Mouse (Mus musculus): Measurements from ENCODE around the gene Lurap1. TPM values are rescaled to one million over a fixed set of nuclear protein-coding genes. Genes with fewer than 3 reads are reported as not detected.
A peak's percentile ranks its signal among the peaks of the same experiment; 100 is the strongest.

Gene Lurap1
- polyA plus RNA-seq, 1 experiment = 1.4 TPM

GRCm38 (mm10) chr4:116168617-116169352, 17.6 kb upstream of the Lurap1 start:
- H3K79me2 ChIP-seq (ENCODE audit: control insufficient read depth, insufficient read depth) = no peaks in the 10 kb centered on the region
- H3K79me3 ChIP-seq (ENCODE audit: low read depth) = no peaks in the 10 kb centered on the region
- no peak overlapping the region for H3ac ChIP-seq (ENCODE audit: control insufficient read depth, insufficient read length, low read depth)
- no peak overlapping the region for H3K4me3 ChIP-seq (ENCODE audit: insufficient read depth, poor library complexity, severe bottlenecking)
- H3K36me3 ChIP-seq (ENCODE audit: control insufficient read depth, insufficient read depth) = no peaks in the 10 kb centered on the region
- H3K27me3 ChIP-seq (ENCODE audit: control insufficient read depth, insufficient read depth, insufficient read length) = no peaks in the 10 kb centered on the region
- peak; percentile 21 for TF ChIP-seq CTCF (IDR thresholded peaks at IDR 0.05; ENCODE audit: control insufficient read depth, insufficient read depth, insufficient read length)
- TF ChIP-seq MYOD1 (IDR thresholded peaks at IDR 0.05; ENCODE audit: control insufficient read depth, insufficient read length, low read depth) = no peak

GRCm38 (mm10) chr4:116167404-116167803, 16.3 kb upstream of the Lurap1 start, which contains the start of gene Tspan1:
Gene Tspan1 (minus strand): TSS chr4:116167601.
- peaks cover under 1% of the 10 kb centered on the region for H3K36me3 ChIP-seq (ENCODE audit: control insufficient read depth, insufficient read depth)
- no peaks in the 10 kb centered on the region for H3K79me3 ChIP-seq (ENCODE audit: low read depth)
- no peak for TF ChIP-seq CEBPB (IDR thresholded peaks at IDR 0.05; ENCODE audit: low read depth)
- no peak for TF ChIP-seq MYOD1 (IDR thresholded peaks at IDR 0.05; ENCODE audit: control insufficient read depth, insufficient read length, low read depth)
- TF ChIP-seq MAX (IDR thresholded peaks at IDR 0.05) = no peak
- no peak for TF ChIP-seq USF1 (IDR thresholded peaks at IDR 0.05; ENCODE audit: low read depth)
- no peak for TF ChIP-seq CTCF (IDR thresholded peaks at IDR 0.05; ENCODE audit: control insufficient read depth, insufficient read depth, insufficient read length)
- no peak for TF ChIP-seq MYOG (IDR thresholded peaks at IDR 0.05; ENCODE audit: control insufficient read depth, extremely low read depth, insufficient read length)
- TF ChIP-seq FOSL1 (IDR thresholded peaks at IDR 0.05; ENCODE audit: insufficient read depth, low read length, poor library complexity, severe bottlenecking) = no peak

GRCm38 (mm10) chr4:116165708-116166407, 14.7 kb upstream of the Lurap1 start:
- H3K79me3 ChIP-seq (ENCODE audit: low read depth) = no peaks in the 10 kb centered on the region
- no peaks in the 10 kb centered on the region for H3K79me2 ChIP-seq (ENCODE audit: control insufficient read depth, insufficient read depth)
- H3K27me3 ChIP-seq (ENCODE audit: control insufficient read depth, insufficient read depth, insufficient read length) = no peaks in the 10 kb centered on the region
- H3ac ChIP-seq (ENCODE audit: control insufficient read depth, insufficient read length, low read depth) = no peak overlapping the region
- no peak overlapping the region for H3K4me3 ChIP-seq (ENCODE audit: insufficient read depth, poor library complexity, severe bottlenecking)
- TF ChIP-seq MYOG (IDR thresholded peaks at IDR 0.05; ENCODE audit: control insufficient read depth, extremely low read depth, insufficient read length) (no peak), MYOD1 (IDR thresholded peaks at IDR 0.05; ENCODE audit: control insufficient read depth, insufficient read length, low read depth) (no peak), CTCF (IDR thresholded peaks at IDR 0.05; ENCODE audit: control insufficient read depth, insufficient read depth, insufficient read length) (no peak), FOSL1 (IDR thresholded peaks at IDR 0.05; ENCODE audit: insufficient read depth, low read length, poor library complexity, severe bottlenecking) (no peak), USF1 (IDR thresholded peaks at IDR 0.05; ENCODE audit: low read depth) (no peak), MAX (IDR thresholded peaks at IDR 0.05) (no peak), CEBPB (IDR thresholded peaks at IDR 0.05; ENCODE audit: low read depth) (no peak)
- peaks cover 12% of the 10 kb centered on the region for H3K36me3 ChIP-seq (ENCODE audit: control insufficient read depth, insufficient read depth)

More at GRCm38 (mm10) chr4:116167404-116167803, 16.3 kb upstream of the Lurap1 start, which contains the start of gene Tspan1:
- H3ac ChIP-seq (ENCODE audit: control insufficient read depth, insufficient read length, low read depth) = no peak within 1 kb of the TSS
- H3K27me3 ChIP-seq (ENCODE audit: control insufficient read depth, insufficient read depth, insufficient read length) = no peaks in the 10 kb centered on the region
- no peak within 1 kb of the TSS for H3K4me3 ChIP-seq (ENCODE audit: insufficient read depth, poor library complexity, severe bottlenecking)
- no peaks in the 10 kb centered on the region for H3K79me2 ChIP-seq (ENCODE audit: control insufficient read depth, insufficient read depth)

- peaks cover 21% of the 10 kb centered on the region for H3K36me3 ChIP-seq (ENCODE audit: control insufficient read depth, insufficient read depth)
- TF ChIP-seq USF1 (IDR thresholded peaks at IDR 0.05; ENCODE audit: low read depth) (no peak), MYOD1 (IDR thresholded peaks at IDR 0.05; ENCODE audit: control insufficient read depth, insufficient read length, low read depth) (no peak), CTCF (IDR thresholded peaks at IDR 0.05; ENCODE audit: control insufficient read depth, insufficient read depth, insufficient read length) (no peak)
- no peaks in the 10 kb centered on the region for H3K79me3 ChIP-seq (ENCODE audit: low read depth)
- H3ac ChIP-seq (ENCODE audit: control insufficient read depth, insufficient read length, low read depth) = no peak overlapping the region
- no peaks in the 10 kb centered on the region for H3K79me2 ChIP-seq (ENCODE audit: control insufficient read depth, insufficient read depth)
- no peak overlapping the region for H3K4me3 ChIP-seq (ENCODE audit: insufficient read depth, poor library complexity, severe bottlenecking)
- no peaks in the 10 kb centered on the region for H3K27me3 ChIP-seq (ENCODE audit: control insufficient read depth, insufficient read depth, insufficient read length)
These were observed 13.8 kb upstream of the Lurap1 start for GRCm38 (mm10) chr4:116164759-116165554.

- H3K4me3 ChIP-seq (ENCODE audit: insufficient read depth, poor library complexity, severe bottlenecking) = no peak overlapping the region
- no peaks in the 10 kb centered on the region for H3K79me2 ChIP-seq (ENCODE audit: control insufficient read depth, insufficient read depth)
- no peaks in the 10 kb centered on the region for H3K27me3 ChIP-seq (ENCODE audit: control insufficient read depth, insufficient read depth, insufficient read length)
- no peaks in the 10 kb centered on the region for H3K79me3 ChIP-seq (ENCODE audit: low read depth)
- no peak overlapping the region for H3ac ChIP-seq (ENCODE audit: control insufficient read depth, insufficient read length, low read depth)
- H3K36me3 ChIP-seq (ENCODE audit: control insufficient read depth, insufficient read depth) = peaks cover 48% of the 10 kb centered on the region
- TF ChIP-seq FOSL1 (IDR thresholded peaks at IDR 0.05; ENCODE audit: insufficient read depth, low read length, poor library complexity, severe bottlenecking) = no peak
- no peak for TF ChIP-seq CEBPB (IDR thresholded peaks at IDR 0.05; ENCODE audit: low read depth)
- no peak for TF ChIP-seq CTCF (IDR thresholded peaks at IDR 0.05; ENCODE audit: control insufficient read depth, insufficient read depth, insufficient read length)
- no peak for TF ChIP-seq MYOG (IDR thresholded peaks at IDR 0.05; ENCODE audit: control insufficient read depth, extremely low read depth, insufficient read length)
- TF ChIP-seq MYOD1 (IDR thresholded peaks at IDR 0.05; ENCODE audit: control insufficient read depth, insufficient read length, low read depth) = no peak
- TF ChIP-seq USF1 (IDR thresholded peaks at IDR 0.05; ENCODE audit: low read depth) = no peak
- no peak for TF ChIP-seq MAX (IDR thresholded peaks at IDR 0.05)
These were observed 11.0 kb upstream of the Lurap1 start for GRCm38 (mm10) chr4:116162142-116162541.
